Mouse (Mus musculus) stomach, postnatal 0 days (tissue): Measurements from ENCODE around the gene Runx2.

Source experiments
- CTCF ChIP-seq: IDR thresholded peaks from 2 replicates; pipeline ENCODE4 v1.5.1; 2016; ENCODE audit warnings: antibody characterized with exemption, low read depth, mild to moderate bottlenecking, moderate library complexity
- EP300 ChIP-seq: optimal IDR thresholded peaks from 2 replicates; pipeline ENCODE3; 2016; ENCODE audit warnings: antibody characterized with exemption

GRCm38 (mm10) chr17:44612641-44613040 is 202.0 kb downstream of the Runx2 start:
- TF ChIP-seq CTCF = no peak
- TF ChIP-seq EP300 = no peak
